Mouse (Mus musculus) bone marrow macrophage, adult 2 months (primary cell): ENCODE results near the gene Tcp11l2. TPM values are rescaled to one million over a fixed set of nuclear protein-coding genes. Genes with fewer than 3 reads are reported as not detected.
A peak's percentile ranks its signal among the peaks of the same experiment; 100 is the strongest.

Experiments used
- H3K27ac ChIP-seq: 2 replicates; pipeline ENCODE4 v1.5.1; 2012; ENCODE audit warnings: low read depth, low read length; ENCODE audit not compliant: insufficient read depth
- H3K4me1 ChIP-seq: 2 replicates; pipeline ENCODE4 v1.6.1; 2012; ENCODE audit warnings: low read length; ENCODE audit not compliant: control insufficient read depth, insufficient read depth
- H3K4me3 ChIP-seq: 2 replicates; pipeline ENCODE4 v1.5.1; 2012; ENCODE audit warnings: mild to moderate bottlenecking, low read length, moderate library complexity; ENCODE audit not compliant: insufficient read depth
- CTCF ChIP-seq: IDR thresholded peaks from 2 replicates; pipeline ENCODE4 v1.5.1; 2012; ENCODE audit warnings: low read depth, mild to moderate bottlenecking, low read length, moderate library complexity
- POLR2A ChIP-seq: IDR thresholded peaks from 2 replicates; pipeline ENCODE4 v1.6.1; 2012; ENCODE audit warnings: mild to moderate bottlenecking, low read depth, low read length, borderline replicate concordance
- polyA plus RNA-seq: library from polyadenylated mRNA; stranded (reverse); fragments of >200 nt; gene quantifications from 2 replicates; pipeline ENCODE4 v1.2.4, GENCODE M21; 2012; ENCODE audit not compliant: missing spikeins, insufficient read depth, insufficient read length

Gene Tcp11l2
- polyA plus RNA-seq, 1 experiment = 57.5 TPM

DNA sequence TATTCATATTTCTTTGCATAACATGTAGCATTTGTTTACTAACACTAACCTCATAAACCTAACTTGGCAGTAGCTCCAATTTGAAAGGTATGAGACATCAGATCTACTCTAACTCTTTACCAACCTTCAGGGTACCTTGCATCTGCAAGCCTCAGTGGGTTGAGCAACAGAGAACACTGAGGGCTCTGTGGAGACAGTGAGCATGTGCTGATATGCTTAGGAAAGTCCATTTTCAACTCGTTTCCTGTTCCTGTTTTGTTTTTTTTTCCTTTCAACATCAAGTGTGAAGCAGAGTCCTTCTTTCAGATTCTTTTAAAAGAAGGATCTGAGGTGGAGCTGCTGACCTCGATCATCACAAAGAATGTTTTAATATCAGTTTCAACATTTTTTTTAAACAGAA is 20.3 kb upstream of the Tcp11l2 start:
- no peak for TF ChIP-seq POLR2A
- H3K27ac ChIP-seq = no peak overlapping the region
- peaks cover 25% of the 10 kb centered on the region for H3K4me1 ChIP-seq

DNA sequence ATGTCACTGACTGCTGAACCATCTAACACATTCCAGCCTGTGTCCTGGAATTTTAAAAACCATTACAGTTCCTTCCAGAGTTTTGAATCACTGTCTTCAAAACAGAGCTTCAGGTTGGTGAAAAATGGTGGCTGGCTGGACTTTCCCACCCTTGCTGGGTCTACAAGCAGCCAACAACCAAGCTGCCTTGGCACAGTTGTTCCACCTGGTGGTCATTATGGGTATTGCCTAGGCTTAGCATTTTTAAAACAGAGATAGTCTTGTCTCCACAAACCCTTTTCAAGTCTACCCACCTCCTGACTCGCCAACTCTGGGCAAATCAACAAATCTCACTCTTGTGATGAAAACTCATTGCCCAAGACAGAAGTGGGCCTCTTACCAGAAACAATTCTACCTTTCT is 17.9 kb upstream of the Tcp11l2 start:
- TF ChIP-seq CTCF (peak; percentile 44; the same call in 1 of the 2 replicates), POLR2A (no peak)
- Histone ChIP-seq H3K4me1 (peaks cover 20% of the 10 kb centered on the region), H3K4me3 (no peak overlapping the region), H3K27ac (no peak overlapping the region)

More for the DNA sequence above, 20.3 kb upstream of the Tcp11l2 start:
- H3K4me3 ChIP-seq = no peak overlapping the region

DNA sequence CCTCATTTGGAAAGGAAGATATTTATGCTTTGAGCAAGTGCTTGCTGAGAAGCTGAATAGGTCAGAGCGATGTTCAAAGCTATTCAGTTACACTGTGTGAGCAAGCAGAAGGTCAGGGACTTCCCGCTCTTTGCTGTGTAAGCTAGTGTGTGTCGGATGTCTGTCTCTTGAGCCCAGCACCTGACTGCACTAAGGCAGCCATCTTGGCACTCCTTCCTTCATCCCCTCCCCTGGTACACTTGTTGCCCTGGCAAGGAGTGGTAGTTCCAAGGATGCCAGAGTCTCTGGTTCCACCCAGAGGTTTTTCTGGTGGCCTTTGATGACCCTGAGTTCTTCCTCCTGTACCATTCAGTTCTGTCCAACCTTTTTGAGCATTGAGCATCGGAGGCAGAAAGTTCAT is 16.4 kb upstream of the Tcp11l2 start:
- TF ChIP-seq CTCF (no peak), POLR2A (no peak)
- no peak overlapping the region for H3K27ac ChIP-seq
- peaks cover 10% of the 10 kb centered on the region for H3K4me1 ChIP-seq
- H3K4me3 ChIP-seq = no peak overlapping the region

DNA sequence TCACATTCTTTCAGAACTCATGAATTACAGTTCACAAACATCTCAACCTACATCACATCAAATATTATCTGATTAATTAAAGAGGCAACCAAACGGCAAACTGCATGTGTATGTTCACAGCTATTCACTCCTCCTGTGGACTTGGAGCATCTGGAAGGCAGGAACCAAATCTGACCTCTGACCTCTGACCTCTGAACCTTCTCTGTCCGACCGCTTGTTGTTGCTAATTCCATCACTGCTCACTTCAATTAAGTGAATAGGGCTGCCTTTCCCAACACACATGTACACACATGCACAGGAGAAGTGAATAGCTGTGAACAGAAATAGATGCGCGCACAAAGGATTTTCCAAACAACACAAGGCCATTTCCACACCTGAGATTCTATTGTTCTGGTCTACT is 14.3 kb upstream of the Tcp11l2 start:
- Histone ChIP-seq H3K27ac (no peak overlapping the region), H3K4me1 (no peaks in the 10 kb centered on the region), H3K4me3 (no peak overlapping the region)
- TF ChIP-seq CTCF = no peak
- no peak for TF ChIP-seq POLR2A

DNA sequence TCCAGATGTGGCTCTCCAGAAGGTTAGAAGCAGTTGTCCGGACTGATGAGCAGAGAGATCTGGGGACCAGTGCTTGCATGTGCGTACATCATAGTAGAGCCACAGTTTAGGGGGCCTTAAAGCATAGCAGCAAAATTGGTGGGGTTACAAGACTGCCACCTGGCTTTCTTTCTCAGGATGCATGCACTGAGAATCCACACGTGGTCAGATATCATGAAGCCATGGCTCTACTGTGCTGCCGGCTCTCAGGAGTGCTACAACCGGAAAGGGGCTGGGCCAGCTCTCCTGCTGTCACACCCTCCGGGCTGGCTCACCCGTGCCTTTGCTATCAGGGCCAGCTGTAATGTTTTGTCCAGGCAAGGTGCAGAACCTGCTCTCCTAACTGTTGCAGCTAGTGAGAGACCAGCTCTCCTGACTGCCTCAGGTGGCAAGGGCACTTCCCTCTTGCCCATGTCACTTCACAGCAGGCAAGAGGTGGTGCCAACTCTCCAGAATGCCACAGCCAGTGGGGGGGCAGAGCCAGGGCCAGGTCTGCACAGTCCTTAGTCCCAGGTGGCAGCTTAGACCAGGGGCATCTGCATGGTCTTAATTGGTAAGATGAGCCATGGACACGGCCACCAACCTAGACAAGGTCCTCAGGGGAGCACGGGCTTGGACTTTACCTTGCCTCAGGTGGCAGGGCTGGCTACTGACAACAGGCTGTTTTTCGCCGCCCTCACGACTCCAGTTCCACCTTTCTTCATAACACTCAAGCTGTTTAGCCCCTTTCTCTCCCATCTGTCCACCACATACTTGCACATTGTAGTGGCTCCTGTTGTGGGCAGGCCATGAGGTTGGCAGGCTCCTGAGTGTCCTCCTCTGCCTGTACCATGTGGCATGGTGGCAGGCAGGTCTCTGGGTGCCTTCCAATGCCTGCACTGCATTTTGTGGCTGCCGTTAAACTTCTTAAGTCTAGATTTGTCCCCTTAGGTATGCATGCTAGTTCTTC is 13.6 kb upstream of the Tcp11l2 start:
- TF ChIP-seq CTCF = no peak
- no peak for TF ChIP-seq POLR2A
- no peak overlapping the region for H3K27ac ChIP-seq
- no peak overlapping the region for H3K4me3 ChIP-seq
- H3K4me1 ChIP-seq = no peaks in the 10 kb centered on the region

DNA sequence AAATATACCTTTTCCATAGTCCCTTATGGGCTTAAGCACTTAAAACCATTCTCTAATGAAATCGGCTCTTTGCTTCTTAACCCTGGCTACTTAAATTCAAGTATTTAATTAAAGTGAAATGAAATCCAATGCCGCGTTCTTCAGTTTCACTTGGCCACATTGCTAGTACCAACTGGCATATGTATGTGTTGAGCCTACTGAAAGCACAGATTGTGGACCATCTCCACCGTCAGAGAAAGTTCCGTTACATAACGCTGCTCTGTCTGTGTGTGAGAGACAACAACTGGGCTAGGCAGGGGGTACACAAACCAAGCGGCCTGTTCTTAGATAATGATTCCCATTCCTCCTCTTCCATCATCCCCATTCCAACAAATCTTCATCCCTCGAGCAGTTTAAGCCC is 12.0 kb upstream of the Tcp11l2 start:
- H3K4me3 ChIP-seq = no peak overlapping the region
- TF ChIP-seq POLR2A (no peak), CTCF (no peak)
- H3K4me1 ChIP-seq = no peaks in the 10 kb centered on the region
- no peak overlapping the region for H3K27ac ChIP-seq

DNA sequence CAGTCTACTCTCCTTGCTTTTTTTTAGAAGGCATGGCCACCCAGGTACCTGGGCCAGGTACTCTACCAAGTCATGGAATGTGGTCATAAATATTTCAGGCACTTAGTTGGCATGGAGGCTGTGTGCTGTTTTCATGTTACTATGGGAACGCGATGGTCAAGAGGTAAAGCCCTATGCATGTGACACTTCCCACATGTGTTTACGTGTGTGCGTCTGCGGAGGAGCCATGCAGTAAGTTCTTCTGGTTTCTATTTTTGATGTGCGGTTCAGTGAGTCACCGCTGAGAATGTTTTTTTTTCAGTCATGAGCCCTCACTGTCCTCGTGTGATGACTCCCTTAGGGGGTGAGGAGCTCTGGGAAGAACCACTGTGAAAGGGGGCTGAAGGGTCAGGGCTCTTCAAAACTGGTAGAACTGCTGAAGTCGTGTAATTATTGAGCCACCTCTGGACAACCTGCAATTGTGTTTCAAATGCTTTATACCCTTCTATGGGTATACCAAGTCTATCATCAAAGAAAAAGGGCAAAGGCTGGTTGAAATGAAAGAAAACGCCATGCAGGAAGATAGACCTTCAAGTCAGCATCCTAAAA is 5.3 kb upstream of the Tcp11l2 start:
- no peak overlapping the region for H3K4me3 ChIP-seq
- TF ChIP-seq POLR2A (no peak), CTCF (no peak)
- H3K27ac ChIP-seq = peak overlapping the region; percentile 72
- peaks cover 37% of the 10 kb centered on the region for H3K4me1 ChIP-seq

DNA sequence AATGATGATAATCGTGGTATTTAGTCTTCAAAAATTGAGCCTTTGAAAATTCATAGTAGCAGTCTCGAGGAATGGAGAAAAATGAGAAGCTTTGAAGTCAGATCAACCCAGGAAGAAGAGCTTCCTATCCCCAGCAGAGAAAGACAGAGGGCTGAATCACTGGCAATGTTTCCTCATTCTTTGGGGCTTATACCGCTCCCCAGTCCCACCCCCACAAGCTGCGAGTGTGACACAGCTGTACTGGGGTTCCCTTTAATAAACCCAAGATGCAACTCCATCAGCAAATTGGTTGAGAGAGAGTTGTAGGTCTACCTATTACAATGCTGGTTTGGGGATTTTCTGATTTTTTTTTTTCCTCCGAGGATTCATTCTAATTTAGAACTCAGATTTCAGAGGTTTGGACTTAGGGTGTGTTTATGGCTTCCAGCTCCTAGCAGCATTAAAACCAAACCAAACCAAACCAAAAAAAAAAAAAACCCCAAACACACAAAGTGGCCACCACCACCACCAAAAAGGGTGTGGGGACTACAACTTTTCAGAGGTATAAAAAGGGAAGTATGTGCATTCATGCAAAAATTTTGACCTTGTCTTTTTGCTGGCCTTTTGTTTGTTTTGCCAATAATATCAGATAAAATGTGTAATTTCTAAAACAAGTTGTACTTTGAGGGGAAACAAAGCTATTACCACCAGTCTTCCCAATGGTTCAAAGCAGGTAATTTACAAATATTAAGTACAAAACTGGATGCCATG is 2.6 kb upstream of the Tcp11l2 start:
- Histone ChIP-seq H3K4me3 (no peak overlapping the region), H3K4me1 (peaks cover 47% of the 10 kb centered on the region), H3K27ac (peak overlapping the region; percentile 85)
- TF ChIP-seq POLR2A = no peak
- TF ChIP-seq CTCF = no peak

DNA sequence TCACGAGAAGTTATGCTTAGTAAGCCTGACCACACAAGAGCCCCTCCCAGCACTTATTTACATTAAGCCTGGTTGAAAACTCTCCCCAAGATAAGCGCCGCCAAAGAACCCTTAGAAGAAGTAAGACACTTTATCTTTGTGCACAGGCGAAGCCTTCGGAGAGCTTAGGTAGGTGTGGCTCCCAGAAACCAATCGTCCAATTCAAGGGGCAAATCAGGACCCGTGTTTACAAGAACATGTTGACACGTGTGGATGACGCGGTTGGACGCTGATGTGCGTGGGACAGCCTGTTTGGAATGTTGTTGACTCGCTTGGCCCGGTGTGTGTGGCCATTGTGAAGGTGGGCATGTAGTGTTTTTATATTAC is 414 bp upstream of the Tcp11l2 start:
- peak overlapping the region; percentile 76 for H3K4me3 ChIP-seq
- TF ChIP-seq POLR2A (no peak), CTCF (no peak)
- peaks cover 45% of the 10 kb centered on the region for H3K4me1 ChIP-seq
- H3K27ac ChIP-seq = peak overlapping the region; percentile 27
